Mouse (Mus musculus) lung, adult 18-20 months (tissue): ENCODE measurements around the gene Zfp655.

Source experiments
- DNase-seq, 2 experiments: peaks; one replicate each; pipeline ENCODE4 v3.0.0; 2022; ENCODE audit warnings: mixed read lengths in 2 of 2

The Zfp655 gene

DNA sequence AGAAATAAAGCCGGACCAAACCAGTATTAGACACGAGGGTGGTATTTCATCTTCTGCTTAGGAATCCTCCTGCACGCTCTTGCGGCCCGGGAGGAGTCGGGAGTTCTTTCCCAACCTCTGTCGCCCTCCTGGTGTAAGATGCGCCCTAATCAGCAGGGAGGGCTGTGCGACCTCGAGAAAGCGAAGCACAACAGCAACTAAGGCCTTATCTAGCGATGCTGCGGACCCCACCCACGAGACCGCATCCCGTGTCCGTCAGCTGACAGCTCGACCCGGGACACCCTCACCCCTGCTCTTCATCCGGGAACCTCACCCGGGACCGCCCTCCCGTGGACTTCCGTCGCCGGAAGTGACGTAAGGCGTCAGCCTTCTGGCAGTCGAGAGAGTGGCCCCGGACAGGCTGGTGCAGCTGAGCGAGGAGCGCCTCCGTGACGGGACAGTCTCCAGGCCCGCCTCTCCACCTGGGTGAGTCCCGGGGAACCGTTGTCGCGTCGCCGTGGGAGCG lies at the start of gene Zfp655:
TSS of gene Zfp655 (plus strand) at position 349 of the 505 bp plus-strand sequence.
- peak; percentile 98 for DNase-seq

DNA sequence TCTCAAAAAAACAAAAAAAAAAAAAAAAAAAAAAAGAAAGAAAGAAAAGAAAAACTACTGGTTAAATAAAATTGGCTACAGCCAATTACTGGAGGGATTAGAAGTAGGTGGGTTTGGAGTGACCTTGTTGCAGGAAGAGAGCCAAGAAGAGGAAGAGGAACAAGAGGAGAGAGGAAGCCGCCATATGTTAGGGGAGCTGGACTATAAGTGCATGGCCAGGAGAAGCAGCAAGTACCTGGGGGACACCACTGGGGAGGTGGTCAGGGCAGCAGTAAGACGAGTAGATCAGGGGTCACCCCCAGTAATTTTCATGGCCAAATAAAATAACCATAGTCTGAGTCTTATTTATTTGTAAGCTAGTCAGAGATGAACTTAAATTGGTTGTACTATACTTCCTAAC lies 46.3 kb upstream of the Zfp655 start:
- DNase-seq = no peak

DNA sequence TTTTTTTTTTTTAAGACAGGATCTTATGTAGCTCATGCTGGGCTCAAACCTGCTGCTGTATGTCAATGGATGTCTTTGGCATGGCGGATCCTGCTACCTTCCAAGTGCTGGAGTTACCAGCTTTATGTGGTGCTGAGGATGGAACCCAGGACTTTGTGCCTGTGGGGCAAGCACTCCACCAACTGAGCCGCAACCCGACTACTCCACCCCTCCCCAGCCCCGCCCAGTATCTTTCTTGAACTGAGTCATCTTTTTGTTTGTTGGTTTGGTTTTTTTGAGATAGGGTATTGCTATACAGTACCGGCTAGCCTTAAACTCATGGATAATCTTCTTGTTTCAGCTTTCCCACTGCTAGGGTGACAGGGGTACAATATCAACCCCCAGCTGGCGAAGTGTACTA lies 42.1 kb upstream of the Zfp655 start:
- DNase-seq = no peak

DNA sequence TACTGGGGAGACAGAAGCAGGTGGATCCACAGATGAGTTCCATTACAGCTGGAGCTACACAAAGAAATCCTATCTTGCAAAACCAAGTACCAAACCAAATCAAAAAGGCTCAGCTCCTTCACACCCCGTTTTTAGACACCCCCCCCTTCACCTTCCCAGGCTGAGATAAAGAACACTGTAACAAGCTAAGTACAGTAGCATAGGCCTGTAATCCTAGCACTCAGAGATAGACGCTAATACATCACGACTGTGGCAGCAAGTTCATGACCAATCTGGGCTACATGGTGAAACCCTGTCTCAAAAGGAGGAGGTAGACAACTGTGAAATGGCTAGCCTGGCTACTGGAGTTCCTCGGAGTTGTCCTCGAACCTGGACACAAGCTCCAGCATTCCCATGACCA lies 41.1 kb upstream of the Zfp655 start:
- DNase-seq = no peak

DNA sequence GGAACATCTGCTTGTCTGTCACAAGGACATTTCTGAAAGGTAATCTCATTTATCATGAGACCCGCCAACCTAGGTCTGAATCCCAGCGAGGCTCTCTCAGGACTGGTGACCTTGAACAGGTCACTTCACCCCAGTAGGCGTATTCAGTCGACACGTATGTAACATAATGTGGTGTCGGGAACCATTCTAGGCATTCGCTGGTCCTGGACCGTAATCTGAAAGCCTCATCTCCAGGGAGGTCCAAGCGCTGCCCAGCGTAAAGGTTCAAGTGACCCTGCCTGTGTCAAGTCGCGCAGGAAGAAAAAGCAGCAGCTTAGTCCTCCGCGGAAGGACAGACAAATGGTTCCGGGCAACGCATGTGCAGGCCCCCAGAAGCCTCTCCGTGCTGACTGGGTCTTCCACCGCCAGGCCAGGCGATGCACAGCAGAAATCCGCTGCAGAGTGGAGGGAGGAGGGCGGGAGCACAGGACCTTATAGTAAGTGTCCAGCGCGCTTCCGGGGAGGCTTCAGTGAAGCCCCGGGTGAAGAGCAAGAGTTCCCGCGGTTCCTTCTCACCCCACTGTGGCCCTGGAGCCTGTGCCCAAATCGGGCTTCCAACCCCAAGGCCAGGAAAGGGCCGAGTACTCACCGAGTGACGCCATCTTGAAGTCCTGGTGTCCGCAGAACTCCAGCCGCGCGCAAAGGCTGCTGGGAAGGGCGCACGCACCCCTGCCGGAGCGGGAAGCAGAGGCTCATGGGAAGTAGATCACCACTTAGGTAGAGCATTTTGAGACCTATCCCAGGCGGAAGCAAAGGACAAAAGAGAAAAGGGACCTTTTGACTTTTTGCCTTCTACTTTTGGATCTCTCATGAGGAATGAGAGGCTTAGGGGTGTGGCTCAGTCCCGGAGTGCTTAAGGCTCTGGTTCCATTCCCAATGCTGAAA lies 40.4 kb upstream of the Zfp655 start:
- DNase-seq = peak; percentile 91 to 94

DNA sequence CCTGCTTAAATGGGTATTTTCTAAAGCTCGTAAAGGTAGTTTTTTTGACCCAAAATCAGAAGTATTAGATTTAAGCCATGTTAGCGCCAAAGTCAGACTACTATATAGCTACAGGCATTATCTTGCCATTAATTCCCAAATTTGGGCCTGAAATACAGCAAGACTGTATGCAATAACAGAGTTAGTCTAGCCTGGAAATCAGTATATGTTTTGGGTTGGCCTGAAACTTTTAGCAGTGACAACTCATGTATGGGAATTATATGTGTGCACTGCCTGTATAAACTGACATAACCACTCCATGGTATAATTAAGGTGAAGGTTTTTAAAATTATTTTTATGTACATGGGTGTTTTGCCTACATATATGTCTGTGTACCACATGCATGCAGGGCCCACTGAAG lies 39.6 kb upstream of the Zfp655 start, which contains the start of gene Atp5j2:
TSS of gene Atp5j2 (minus strand) at position 101 of the 400 bp plus-strand sequence.
- DNase-seq = no peak

DNA sequence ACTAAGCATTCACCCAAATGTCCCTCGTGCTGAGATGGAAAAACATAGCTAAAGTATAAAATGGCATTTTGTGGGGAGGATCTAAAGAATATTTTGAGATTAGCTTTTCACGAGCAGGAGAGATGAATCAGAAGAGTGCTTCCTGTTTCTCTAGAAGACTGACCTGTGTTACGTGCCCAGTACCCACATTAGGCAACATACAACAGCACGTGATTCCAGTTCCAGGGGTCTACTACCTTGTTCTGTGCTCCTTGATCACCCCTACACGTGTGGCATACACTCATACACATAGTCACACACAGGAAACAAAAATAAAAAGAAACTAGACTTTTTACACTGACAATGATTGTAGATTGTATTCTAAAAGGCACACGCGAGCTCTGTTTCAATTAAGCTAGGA lies 31.1 kb upstream of the Zfp655 start:
- DNase-seq = no peak

DNA sequence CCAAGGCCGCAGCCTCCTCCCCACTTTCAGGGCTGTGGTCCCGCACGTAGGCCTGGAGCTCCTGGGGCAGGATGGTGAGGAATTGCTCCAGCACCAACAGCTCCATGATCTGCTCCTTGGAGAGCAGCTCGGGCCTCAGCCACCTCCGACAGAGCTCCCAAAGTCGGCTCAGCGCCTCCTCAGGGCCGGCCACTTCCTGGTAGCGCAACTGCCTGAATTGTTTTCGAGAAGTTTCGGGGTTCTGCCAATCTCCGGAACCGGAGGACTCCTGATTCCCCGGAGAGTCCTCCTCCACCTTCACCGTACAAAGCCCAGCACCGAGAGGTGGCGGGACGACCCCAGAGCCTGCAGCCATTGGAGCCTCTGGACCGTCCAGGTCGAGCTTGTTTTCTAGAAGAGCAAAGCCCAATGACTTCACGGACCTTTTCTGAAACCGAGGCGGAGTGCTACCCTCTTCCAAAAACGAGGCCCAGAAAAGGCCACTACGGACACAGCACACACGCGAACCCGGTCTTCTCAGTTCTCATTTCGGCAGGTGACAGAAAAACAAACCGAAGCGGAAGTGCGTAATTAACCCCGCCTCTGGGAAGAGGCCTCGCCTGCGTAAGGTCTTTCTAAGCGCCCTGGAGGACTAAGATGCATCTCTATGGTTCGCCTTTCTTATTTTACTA lies 30.1 kb upstream of the Zfp655 start, which contains the start of gene Zkscan14:
TSS of gene Zkscan14 (minus strand) at position 548 of the 671 bp plus-strand sequence.
- DNase-seq = peak; percentile 80 to 85

DNA sequence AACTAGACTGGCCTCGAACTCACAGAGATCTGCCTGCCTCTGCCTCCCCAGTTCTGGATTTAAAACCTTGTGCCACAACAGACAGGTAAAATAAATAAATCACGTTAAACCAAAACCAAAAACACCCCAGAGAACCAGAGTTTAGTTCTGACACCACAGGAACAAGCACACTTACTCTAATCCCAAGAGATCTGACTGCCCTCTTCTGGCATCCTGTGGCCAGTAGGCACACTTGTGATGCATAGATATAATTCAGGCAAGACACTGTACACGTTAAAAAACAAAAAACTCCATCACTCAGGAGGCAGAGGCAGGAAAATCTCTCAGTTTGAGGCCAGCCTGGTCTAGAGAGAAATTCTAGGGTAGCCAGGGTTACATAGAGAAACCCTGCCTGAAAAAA lies 29.1 kb upstream of the Zfp655 start:
- no peak for DNase-seq

DNA sequence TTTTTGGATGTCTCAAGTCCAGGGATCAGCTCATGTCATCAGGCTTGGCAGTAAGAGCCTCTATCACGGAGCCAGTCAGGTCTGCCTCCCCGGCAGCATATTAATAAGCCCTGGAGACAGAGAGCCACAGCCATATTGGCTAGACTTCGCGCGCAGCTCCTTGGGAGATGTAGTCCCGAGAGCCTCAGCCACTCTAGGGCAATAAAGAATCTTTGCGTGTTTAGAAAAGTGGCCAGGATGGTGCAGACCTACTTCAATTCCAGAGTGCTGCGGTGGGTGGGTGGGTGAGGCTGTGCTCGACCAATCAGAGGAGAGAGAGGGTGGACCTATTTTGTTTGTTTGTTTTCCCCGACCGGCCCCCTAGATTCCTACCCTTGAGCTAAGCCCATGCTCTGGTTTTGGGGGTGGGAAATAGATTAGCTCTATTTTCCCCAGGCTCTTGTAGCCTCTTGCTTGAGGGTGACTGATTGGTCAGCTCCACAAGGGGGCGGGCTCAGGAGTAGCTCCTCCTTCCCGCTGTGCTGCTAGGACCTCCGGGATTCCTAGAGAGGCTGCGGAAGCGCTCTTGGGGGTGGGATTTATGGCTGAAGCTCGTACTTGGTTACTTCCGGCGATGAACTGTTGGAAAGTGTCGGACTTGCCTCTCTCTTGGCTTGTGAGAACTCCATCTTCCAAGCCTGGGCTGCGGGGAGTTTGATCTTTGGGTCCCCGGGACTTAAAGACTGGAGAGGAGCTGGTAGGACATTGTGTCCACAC lies 27.4 kb upstream of the Zfp655 start, which contains the start of gene Zkscan5:
TSS of gene Zkscan5 (plus strand) at position 627 of the 756 bp plus-strand sequence.
- peak; percentile 99 for DNase-seq

DNA sequence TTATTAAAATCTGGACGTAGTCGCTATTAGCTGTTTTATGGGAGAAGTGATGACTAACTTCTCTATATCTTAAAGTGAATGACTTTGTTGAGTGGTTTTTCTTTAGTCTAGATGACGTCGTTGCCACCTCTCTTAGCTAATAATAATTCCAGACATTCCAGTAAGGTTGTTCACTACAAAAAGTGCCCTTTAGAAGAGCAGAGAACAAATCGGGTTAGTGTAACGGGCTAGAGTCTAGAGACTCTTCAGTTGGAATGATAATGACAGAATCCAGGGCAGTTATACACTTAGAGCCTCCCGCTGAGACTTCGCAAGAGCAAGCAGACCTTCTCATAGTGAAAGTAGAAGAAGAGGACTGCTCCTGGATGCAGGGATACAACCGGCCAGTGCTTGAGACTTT lies 26.5 kb upstream of the Zfp655 start:
- DNase-seq = peak; percentile 11 to 28

DNA sequence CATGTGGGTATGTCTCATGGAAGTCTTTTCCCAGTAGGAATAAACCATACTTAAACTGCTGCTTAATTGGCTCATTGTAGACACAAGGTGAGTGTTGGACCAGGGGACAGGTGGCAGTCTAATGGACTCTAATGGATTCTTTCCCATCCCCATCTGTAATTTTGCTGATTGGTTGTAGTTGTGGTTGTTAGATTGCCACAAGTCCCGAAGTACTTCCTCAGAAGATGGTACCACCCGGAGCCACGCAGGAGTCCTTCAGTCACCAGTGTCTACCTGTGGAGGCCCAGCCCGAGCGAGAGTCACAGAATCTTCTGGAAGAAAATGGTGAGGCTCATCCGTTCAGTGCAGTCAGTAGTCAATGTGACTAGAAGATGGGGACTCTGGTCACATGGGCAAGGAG lies 24.1 kb upstream of the Zfp655 start:
- DNase-seq = no peak

DNA sequence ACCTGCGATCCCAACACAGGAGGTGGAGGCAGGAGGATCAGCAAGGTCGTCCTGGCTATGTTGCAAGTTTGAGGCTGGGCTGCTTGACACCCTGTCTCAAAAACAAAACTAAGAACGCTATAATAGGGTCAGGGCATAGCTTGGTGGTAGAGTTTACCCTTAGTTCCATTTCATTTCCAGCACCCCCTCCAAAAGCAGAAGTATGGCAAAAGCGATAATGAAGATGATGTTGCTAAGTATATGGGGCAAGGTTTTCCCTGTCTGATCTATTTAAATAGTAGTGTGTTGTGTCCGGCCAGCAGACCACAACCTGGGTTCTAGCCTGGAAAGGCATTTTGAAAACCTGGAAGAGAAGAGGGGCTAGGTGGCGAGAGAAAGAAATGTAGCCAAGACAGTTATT lies 23.6 kb upstream of the Zfp655 start:
- no peak for DNase-seq

DNA sequence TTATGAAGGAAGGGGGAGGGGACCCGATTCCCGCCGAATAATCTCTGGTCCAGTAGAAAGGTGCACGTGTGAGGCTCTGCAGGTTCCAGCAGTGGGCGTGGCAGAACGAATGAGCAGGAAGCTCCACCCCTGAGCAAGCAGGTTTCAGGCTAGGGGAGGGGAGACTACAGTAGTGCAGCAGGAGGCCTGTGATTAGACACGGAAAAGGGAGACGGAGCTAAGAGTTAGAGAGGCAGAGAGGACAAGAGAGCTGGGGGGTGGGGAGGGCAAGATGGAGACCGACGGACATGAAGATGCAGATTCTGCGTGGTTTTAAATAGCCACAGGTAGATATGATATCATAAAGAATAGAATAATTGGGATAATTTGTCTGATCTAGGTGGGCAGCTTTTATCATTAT lies 23.1 kb upstream of the Zfp655 start:
- peak in 1 of 2 experiments; percentile 16 for DNase-seq

DNA sequence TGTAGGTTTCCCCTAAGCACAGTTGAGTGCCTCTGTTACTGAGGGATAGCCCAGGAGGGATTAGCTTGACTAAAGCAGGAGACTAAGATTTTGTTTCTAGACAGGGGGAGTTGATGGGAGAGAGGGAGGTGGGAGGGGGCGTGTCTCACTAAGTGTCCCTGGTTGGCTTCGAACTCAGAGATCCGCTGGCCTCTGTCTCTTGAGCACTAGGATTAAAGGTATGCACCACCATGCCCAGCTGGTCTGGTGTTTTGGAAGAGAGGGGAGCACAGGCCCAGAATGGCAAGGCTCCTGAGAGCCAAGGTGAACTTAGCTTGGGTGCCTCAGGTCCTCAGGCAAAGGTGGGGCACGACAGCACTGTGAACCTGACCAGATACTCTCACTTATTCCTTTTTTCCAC lies 20.2 kb upstream of the Zfp655 start:
- DNase-seq = no peak

DNA sequence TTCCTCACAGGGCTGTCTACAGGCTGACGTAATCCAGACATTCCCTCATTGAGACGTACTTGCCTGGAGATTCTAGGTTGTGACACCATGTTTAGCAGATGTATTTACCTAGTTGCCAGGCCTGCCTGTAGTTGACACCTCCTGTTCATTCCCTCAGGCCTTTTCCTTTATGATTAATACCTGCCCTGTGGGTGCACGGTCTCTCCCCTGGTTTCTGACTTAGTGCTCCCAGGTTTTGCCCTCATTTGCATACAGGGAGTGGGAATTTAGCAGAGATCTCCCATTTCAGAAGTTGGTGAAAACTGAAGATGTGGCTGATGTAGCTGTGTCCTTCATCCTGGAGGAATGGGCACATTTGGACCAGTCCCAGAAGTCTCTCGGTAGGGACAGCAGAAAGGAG lies 19.3 kb upstream of the Zfp655 start:
- no peak for DNase-seq

DNA sequence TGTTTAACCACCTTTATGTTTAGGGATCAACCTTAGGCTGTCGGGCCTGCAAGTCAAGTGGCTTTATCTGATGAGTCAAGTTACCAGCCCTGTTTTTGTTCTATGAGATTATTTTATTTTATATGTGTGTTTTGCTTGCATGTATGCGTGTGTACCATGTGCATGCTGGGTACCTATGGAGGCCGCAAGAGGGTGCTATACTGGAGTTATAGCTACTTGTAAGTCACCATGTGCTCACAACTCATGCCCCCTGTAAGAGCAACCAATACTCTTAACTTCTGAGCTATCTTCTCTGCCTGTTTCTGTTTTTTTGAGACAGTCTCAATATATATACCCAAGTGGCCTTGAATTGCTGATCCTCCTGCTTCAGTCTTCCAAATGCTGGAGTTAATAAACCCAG lies 18.0 kb upstream of the Zfp655 start:
- DNase-seq = no peak

DNA sequence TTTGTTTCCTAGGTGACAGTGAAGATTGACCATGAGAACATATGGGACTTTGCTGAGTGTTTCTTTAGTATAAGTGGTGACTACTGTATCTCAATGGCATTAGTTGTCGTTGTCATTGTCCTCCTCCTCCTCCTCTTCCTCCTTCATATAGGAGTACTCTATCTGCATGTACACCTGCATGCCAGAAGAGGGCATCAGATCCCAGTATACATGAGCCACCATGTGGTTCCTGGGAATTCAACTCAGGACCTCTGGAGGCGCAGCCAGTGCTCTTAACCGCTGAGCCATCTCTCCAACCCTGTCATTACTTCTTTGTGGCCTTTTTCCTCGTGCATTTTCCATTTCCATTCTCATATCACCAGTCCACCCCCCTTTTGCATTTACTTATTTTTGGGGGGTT lies 16.8 kb upstream of the Zfp655 start:
- DNase-seq = peak in 1 of 2 experiments; percentile 27

DNA sequence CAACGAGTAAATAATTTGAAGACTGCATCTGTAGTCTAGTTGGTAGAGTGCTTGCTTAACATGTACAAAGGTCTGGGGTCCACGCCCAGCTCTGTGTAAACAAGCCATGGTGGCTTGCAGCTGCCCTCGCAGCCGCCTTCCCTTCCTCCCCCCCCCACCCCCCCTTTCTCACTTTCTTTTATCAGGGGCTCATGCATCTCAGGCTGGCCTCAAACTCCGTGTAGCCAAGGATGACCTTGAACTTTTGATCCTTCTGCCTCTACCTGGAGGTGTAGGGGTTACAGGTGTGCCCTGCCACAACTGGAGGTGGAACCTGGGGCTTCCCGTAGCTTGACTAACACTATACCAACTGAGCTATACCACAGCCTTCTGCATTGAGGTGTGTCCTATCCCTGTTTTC lies 13.8 kb upstream of the Zfp655 start:
- no peak for DNase-seq

DNA sequence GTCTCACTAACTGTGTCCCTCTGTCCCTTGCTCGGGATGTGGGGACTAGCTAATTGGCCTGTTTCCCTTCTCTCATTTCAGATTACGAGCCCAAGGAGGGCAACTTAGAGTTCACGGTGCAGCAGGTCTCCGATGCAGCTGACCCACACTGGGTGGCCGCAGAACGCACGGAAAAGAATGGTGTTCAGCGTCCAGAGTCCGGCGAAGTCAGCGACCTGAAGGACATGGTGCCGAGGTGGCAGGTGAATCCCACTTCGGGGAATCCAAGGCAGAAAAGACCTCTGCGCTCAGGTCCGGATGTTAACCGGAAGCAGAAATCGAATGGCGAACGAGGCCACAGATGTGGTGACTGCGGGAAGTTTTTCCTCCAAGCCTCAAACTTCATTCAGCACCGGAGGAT lies 13.3 kb upstream of the Zfp655 start:
- DNase-seq = no peak

DNA sequence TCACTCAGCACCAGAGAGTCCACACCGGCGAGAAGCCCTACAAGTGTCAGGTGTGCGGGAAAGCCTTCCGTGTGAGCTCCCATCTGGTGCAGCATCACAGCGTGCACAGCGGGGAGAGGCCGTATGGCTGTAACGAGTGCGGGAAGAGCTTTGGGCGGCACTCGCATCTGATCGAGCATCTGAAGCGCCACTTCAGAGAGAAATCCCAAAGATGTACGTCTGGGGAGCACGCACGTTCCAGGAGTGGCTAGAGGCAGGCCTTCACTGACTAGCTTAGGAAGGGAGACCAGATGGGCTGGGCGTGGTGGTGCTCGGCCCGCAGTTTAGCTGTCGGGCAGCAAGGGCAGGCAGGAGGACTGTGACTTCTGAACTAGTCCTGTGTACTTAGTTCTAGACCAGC lies 12.8 kb upstream of the Zfp655 start:
- no peak for DNase-seq

DNA sequence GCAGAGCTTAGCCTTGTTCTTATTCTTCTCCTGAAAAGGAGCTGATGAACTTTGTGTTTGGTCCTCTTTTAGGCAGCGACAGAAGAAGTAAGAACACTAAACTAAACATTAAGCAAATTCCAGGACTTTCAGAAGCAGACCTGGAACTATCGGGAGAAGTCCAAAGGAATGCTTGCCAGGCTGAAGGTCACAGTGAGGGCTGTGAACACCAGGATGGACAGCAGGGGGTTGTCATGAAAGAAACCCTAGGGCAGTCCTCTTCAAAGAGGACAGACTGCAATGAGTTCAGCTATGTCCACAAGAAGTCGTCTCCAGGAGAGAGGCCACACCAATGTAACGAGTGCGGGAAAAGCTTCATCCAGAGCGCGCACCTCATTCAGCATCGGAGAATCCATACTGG lies 11.5 kb upstream of the Zfp655 start:
- no peak for DNase-seq

DNA sequence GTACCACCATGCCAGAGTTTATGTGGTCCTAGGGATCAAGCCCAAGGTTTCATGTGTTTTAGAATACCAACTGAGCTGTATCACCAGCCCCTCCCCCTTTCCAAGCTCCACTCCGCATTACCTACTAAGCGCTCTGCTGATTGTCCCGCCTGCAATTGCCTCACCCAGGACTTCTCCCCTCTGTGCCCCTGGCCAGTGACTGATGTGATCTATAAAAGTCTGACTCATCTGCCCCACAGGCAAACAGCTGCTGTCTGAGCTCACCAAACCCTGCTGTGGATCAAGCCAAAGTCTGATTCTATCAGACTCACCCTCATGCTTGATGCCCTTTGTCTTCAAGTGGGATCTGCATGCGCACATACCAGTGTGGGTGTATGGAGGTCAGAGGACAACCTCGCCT lies 8.7 kb upstream of the Zfp655 start:
- DNase-seq = no peak
